ENCODE assay signal across 17 mouse cellular contexts in the genomic region with DNA sequence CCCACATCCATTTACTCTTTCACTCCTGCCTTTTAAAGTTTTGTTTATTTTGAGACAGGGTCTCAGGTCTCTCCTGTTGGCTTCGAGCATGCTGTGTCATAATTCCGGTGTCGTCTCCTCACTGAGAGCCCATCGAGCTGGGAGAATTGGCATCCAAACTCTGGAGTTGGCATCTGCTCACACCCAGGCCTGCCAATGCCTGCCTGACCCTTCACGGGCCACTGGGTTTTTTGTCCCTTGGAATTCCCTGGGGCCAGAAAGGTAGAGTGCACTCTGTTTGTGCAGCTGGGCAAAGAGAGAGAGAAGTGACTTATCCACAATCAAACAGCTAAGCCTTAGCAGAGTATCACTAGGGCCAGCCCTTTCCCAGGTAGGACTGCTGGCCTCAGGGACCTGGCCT.
DNase-seq lines count a peak whose midpoint lies in the region; ATAC-seq lines count a peak whose summit lies in the region.
"Had no signal": no experiment of that assay in that cellular context is flagged by ENCODE, and none has a peak within 500 bp of the region (broad histone marks: within the 10 kb centered on the region; RNA-seq: fewer than 3 reads in every experiment).

No protein-coding gene starts in this region.

- ATAC-seq in hindbrain, embryonic 14.5 days (ENCODE audit: low FRiP score) = no peak
- no peak for ATAC-seq in kidney, embryonic 16.5 days (ENCODE audit: low FRiP score, low TSS enrichment)

- no peaks in the 10 kb centered on the region for H3K9me3 ChIP-seq in hindbrain, embryonic 10.5 days
- no peaks in the 10 kb centered on the region for H3K9me3 ChIP-seq in hindbrain, embryonic 14.5 days (ENCODE audit: control insufficient read depth, low read length)
- H3K9me3 ChIP-seq in kidney, embryonic 16.5 days (ENCODE audit: low read length) = no peaks in the 10 kb centered on the region
- H3K9me3 ChIP-seq: forebrain, embryonic 12.5 days; hindbrain, embryonic 15.5 days; midbrain, embryonic 10.5 days had no signal

- H3K4me3 ChIP-seq in hindbrain, embryonic 10.5 days = no peak overlapping the region
- H3K4me3 ChIP-seq in hindbrain, embryonic 14.5 days (replicated peaks; ENCODE audit: low read length) = no peak overlapping the region
- no peak overlapping the region for H3K4me3 ChIP-seq in kidney, embryonic 16.5 days (ENCODE audit: low read length)
- H3K4me3 ChIP-seq: forebrain, embryonic 12.5 days; hindbrain, embryonic 15.5 days; midbrain, embryonic 10.5 days had no signal

- no peak for DNase-seq in hindbrain, embryonic 10.5 days (ENCODE audit: low spot score)
- DNase-seq in hindbrain, embryonic 14.5 days (ENCODE audit: low spot score) = no peak
- DNase-seq in kidney, postnatal 36 days = peak; percentile 36 to 59
- peak; percentile 45 for DNase-seq in cerebellum, adult 11-12 months
- DNase-seq in cerebellum, postnatal 10 days = peak; percentile 78 to 86
- DNase-seq in frontal cortex, postnatal 25 days (ENCODE audit: low spot score in 2 of 2) = no peak
- DNase-seq: adrenal gland, postnatal 36 days; gastrocnemius, postnatal 36 days; lung, embryonic 14.5 days; lung, postnatal 4 days; thymus, postnatal 4 days had no signal

- no peak overlapping the region for H3K9ac ChIP-seq in hindbrain, embryonic 14.5 days
- H3K9ac ChIP-seq in kidney, embryonic 16.5 days (replicated peaks; ENCODE audit: low read length) = no peak overlapping the region
- H3K9ac ChIP-seq: forebrain, embryonic 12.5 days; hindbrain, embryonic 15.5 days; lung, embryonic 14.5 days had no signal

- H3K4me1 ChIP-seq in hindbrain, embryonic 10.5 days (replicated peaks) = peaks cover 26% of the 10 kb centered on the region
- H3K4me1 ChIP-seq in hindbrain, embryonic 14.5 days (replicated peaks; ENCODE audit: control insufficient read depth, insufficient read depth, low read length) = 0 out of 2 replicates have a peak, but pooled peaks cover 3% of the 10 kb centered on the region
- no peaks in the 10 kb centered on the region for H3K4me1 ChIP-seq in kidney, embryonic 16.5 days (ENCODE audit: insufficient read depth, low read length)
- H3K4me1 ChIP-seq: forebrain, embryonic 12.5 days had no signal

- no peaks in the 10 kb centered on the region for H3K27me3 ChIP-seq in hindbrain, embryonic 10.5 days (ENCODE audit: insufficient read depth, poor library complexity, severe bottlenecking)
- H3K27me3 ChIP-seq in hindbrain, embryonic 14.5 days (ENCODE audit: control insufficient read depth, insufficient read depth, low read length) = no peaks in the 10 kb centered on the region
- H3K27me3 ChIP-seq in kidney, embryonic 16.5 days (ENCODE audit: insufficient read depth, low read length) = no peaks in the 10 kb centered on the region
- H3K27me3 ChIP-seq: hindbrain, embryonic 15.5 days had no signal

- H3K27ac ChIP-seq in hindbrain, embryonic 10.5 days = peak overlapping the region; percentile 72
- no peak overlapping the region for H3K27ac ChIP-seq in hindbrain, embryonic 14.5 days
- no peak overlapping the region for H3K27ac ChIP-seq in kidney, embryonic 16.5 days (ENCODE audit: low read length)
- H3K27ac ChIP-seq: forebrain, embryonic 12.5 days; hindbrain, embryonic 15.5 days; kidney, postnatal 0 days had no signal

- 81% methylated on average over 5 of the region's 5 CpGs for WGBS in hindbrain, embryonic 10.5 days
- WGBS in hindbrain, embryonic 14.5 days = 67% methylated on average over 5 of the region's 5 CpGs
- 85% methylated on average over 5 of the region's 5 CpGs for WGBS in kidney, embryonic 16.5 days

- H3K36me3 ChIP-seq in hindbrain, embryonic 10.5 days = no peaks in the 10 kb centered on the region
- H3K36me3 ChIP-seq in hindbrain, embryonic 14.5 days (replicated peaks; ENCODE audit: control insufficient read depth, insufficient read depth) = no peaks in the 10 kb centered on the region
- no peaks in the 10 kb centered on the region for H3K36me3 ChIP-seq in kidney, embryonic 16.5 days (ENCODE audit: insufficient read depth, low read length)
- H3K36me3 ChIP-seq: forebrain, embryonic 12.5 days; hindbrain, embryonic 15.5 days; midbrain, embryonic 10.5 days had no signal

- H3K4me2 ChIP-seq in hindbrain, embryonic 14.5 days (replicated peaks) = no peak overlapping the region
- H3K4me2 ChIP-seq in kidney, embryonic 16.5 days (replicated peaks; ENCODE audit: low read depth, low read length) = no peak overlapping the region
- H3K4me2 ChIP-seq: forebrain, embryonic 12.5 days; hindbrain, embryonic 15.5 days; liver, embryonic 11.5 days; lung, embryonic 14.5 days had no signal

Comparison
In these comparisons a context has a peak if more than half of its experiments do, and no peak if none do; other contexts are left out.
1. DNase-seq: peak in kidney, postnatal 36 days (2 of 2), cerebellum, adult 11-12 months (single experiment) and cerebellum, postnatal 10 days (2 of 2); none in hindbrain, embryonic 10.5 days (single experiment), hindbrain, embryonic 14.5 days (single experiment) and frontal cortex, postnatal 25 days (0 of 2).